Mouse (Mus musculus) urinary bladder, postnatal 10 days (tissue): ENCODE measurements around the gene 9330182L06Rik.

ENCODE experiments used
- DNase-seq: peaks from one replicate; pipeline ENCODE4 v3.0.0; 2022; ENCODE audit warnings: low spot score

Gene 9330182L06Rik

DNA sequence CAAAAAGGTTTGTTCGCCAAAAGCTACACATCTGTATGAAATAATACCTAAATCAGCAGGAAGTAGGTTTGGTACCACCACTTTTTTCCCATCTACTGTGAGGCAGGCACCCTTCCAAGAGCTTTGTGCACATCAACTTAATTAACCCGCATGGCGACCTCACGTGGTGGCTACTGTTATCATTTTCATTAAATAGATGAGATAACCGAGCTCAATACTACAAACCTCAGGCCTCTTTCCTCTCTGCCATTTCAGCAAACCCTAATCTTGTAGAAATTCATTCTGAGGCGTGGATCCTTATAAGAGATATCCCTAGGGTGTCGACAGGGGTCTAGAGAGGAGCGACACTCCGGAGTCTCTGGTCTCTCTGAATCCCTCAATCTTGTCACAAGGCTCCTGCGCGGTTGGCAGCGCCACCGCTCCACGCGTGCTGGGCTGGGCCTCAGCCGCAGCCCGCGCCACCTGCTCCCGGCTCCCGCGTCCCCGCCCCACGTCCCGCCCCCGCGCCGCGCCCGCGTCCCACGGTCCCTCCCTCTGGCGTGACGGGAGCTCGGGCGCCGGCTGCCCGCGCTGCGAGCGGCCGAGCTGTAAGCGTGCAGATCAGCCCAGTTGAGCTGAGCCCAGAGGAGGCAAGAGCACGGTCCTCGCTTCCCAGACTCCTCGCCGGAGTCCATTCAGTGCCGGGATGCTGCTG, at the start of gene 9330182L06Rik:
Gene 9330182L06Rik, plus strand, starts transcription at position 533 of the 694 bp plus-strand sequence.
- no peak for DNase-seq

DNA sequence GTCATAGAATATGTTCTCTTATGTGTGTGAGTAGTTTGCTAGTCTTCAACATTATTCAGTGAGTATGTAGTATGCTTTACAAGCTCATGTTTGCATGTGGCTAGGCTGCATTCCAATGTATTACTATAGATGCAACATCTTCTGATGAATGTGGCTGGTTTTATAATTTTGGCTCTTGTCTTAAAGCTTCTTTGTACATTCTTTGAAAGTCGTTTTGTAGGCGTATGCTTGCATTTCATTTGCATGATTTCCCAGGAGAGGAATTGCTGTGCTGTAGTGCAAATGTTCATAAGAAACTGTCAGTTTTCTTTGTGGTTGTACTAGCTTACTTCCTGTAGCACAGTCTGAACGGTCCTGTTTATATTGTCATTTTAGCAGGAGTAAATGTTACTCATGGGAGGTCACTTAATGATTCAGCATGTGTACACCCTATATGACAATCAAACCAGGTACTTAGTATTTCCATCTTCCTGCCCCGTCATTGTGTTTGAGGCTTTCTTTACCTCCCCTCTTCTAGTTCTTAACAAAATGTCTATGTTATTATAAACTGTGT, 38.4 kb upstream of the 9330182L06Rik start:
- DNase-seq: no peak

DNA sequence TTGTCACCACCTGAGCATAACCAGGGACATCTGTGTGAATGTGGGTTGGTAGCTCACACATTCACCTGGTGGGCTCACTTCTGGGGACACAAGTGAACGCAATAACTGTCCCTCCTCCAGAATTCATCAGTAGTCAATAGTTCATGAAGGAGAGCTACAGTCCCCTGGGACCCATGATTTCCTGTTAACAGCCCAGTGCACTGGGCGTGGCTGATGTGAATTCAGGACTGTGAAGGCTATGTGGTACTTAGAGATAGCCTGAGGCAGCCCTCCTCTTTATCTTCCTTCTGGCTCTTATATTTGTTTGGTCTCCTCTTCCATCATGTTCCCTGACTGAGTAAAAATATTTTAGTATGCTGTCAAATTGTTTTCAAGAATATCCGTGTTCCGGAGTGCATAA, 1.6 kb upstream of the 9330182L06Rik start:
- no peak for DNase-seq

DNA sequence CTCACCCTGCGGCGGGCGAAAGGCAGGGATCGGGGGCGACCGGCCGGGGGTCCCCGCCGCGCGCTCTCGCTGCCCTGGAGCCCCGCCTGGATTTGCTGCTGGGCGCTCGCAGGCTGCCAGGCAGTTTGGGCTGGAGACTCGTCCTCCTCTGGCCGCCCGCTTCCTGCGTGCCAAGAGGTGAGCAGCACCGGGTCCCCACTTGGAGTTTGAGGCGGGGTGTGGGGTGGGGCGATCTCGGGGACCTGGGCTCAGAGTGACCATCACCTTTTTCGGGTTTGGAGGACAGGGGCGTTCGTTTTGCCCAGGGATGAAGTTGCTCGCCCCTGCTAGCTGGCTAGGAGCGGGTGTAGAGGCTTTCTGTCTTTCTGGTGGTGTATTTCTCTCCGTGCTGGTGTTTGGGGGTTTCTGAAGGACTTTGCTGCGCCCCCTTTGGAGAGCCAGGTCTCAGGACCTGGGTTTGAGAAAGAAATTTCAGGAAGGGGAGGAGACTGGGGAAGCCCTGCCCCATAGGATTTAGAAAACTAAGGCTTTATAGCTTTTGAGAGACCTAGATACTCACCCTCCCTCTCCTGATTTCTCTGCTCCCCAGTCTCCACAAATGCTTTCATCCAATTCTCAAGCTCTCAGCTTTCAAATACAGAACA, 484 bp downstream of the 9330182L06Rik start:
- DNase-seq: no peak

DNA sequence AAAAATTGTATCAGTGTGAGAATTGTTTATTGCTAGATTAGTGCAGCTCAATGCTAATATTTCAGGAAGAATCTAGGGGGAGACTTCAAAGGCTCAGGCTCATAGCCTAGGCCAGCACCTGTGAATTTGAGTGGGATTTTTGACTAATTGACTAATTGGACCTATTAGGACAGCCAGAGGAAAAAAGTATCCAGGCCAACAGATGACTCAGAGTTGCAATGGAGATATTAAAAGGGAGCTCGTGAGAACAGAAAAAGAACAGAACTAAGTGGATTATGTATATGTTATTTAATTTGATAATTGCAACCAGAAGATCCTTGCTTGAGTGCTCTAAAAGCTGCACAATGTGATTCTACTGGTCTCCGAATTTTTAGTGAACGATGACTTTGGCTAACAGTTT, 3.7 kb downstream of the 9330182L06Rik start:
- no peak for DNase-seq

DNA sequence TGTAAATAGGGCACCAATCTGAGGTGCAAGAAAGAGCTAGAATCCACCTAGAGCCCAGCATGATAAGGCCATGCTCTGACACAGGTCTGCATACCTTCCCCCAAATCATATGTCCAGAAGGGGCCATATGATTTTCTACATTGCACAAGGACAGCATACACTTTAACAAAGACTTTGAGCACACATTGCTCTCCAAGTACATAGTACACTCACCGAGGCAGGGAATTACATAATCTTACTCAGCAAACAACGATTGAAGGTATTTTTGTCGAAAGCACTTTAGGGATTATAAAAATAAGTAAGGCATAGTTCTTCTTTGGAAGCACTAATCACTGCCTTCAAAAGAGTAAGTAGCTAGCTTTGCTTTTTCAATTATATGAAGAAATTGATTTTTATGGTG, 7.1 kb downstream of the 9330182L06Rik start:
- DNase-seq: no peak

DNA sequence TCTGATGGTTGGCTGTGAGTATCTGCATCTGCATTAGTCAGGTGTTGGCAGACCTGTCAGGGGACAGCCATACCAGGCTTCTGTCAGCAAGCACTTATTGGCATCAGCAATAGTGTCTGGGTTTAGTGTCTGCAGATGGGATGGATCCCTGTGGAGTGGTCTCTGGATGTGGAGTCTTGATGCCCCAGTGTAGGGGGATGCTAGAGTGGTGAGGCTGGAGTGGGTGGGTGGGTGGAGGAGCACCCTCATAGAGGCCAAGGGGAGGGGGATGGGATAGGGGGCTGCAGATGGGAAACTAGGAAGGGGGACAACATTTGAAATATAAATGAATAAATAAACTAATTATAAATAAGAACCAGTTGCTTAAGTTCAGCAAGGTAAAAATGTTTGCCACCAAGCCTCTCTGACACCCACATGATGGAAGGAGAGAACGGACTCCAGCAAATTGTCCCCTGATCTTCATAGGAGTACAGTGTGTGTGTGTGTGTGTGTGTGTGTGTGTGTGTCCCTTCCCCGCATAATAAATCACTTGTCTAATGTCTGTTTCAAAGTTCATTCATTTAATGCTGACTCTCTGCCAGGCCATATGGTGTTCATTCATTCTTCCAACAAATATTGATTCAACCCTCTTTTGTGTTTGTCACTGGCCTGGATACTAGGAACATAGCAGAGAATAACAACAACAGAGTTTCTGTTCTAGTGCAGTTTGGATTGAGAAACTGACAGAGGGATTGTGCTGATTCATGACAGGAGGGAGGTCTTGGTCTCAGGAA, 30.0 kb downstream of the 9330182L06Rik start:
- DNase-seq: no peak

DNA sequence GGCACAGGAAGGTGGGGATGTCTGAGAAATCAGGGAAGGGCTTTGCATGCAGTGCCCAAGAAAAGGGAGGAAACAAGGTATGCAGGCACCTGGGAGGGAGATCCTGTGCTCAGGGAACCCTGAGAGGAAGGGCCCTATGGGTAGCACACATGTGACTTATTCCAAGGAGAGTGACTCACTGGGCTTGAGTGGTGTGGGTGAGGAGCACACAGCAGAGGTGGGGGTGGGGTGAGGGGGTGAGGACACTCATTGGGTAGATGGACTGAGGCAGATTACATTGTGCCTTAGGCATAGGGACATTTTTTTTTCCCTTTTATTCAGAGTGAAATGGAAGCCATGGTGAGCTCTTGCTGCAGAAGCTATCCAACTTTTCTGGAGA, 30.6 kb downstream of the 9330182L06Rik start:
- DNase-seq: no peak

DNA sequence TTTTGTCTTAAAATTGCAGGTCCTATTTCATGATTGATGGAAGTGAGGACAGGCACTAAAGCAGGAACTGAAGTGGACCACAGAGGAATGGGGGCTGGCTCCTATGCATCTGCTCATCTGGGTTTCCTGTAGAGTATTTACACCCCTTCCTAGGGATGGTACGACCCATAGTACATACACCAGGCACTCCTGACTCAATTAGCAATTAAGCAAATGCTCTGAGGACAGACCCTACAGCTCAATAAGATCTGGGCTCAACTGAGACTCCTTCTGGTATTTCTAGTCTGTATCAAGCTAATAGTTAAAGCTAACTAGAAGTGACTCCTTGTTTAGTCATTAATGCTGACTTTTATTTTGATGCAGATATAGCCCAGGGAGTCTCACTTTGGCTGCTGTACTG, 60.9 kb downstream of the 9330182L06Rik start:
- no peak for DNase-seq

DNA sequence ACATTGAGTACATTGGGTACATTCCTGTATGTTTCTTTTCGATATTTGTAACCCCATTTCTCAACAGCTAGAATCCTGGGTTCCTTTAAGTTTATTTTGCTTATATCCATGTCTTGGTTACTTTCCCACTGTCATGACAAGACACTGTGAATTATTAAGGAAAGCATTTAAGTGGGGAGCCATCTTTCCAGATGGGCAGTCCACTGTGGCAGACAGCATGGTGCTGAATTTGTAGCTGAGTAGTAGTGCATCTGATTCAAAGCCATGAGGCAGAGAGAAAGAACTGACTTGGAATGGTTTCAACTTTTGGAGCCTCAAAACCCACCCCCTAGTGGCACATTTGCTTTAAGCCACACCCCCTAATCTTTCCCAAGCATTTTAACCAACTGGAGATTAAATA, 61.6 kb downstream of the 9330182L06Rik start:
- no peak for DNase-seq

DNA sequence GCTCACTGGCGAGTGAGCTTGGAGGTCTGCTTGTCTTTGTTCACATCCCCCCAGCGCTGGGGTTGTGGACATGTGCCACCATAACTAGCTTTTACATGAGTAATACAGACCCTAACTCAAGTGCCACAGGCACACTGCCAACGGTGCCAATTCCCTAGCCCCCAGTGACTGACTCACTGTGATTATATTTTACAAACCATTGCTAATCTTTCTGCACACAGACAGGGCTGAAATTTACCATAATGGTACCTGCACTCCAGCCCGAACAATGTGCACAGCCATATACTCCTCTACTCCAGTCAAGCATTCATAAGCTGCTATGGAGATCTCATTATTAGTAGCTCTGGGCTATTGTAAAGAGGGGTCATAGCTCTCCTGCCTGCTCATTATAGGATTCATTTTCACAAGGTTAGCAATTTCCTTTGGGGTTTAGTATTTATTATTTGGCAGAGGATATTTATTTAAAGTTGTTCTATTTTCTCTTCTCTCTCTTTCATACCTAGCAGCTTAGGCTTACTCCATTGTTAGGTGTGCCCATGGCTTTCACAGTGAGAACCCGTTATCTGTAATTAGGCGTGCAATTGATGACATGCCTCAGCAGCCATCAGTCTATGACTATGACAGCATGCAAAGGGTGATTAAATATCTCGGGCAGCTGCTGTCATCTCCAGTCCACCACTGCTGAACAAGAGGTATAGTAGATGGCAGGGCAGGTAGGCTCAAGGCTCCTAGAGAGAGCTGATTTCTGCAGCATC, 73.0 kb downstream of the 9330182L06Rik start:
- no peak for DNase-seq

DNA sequence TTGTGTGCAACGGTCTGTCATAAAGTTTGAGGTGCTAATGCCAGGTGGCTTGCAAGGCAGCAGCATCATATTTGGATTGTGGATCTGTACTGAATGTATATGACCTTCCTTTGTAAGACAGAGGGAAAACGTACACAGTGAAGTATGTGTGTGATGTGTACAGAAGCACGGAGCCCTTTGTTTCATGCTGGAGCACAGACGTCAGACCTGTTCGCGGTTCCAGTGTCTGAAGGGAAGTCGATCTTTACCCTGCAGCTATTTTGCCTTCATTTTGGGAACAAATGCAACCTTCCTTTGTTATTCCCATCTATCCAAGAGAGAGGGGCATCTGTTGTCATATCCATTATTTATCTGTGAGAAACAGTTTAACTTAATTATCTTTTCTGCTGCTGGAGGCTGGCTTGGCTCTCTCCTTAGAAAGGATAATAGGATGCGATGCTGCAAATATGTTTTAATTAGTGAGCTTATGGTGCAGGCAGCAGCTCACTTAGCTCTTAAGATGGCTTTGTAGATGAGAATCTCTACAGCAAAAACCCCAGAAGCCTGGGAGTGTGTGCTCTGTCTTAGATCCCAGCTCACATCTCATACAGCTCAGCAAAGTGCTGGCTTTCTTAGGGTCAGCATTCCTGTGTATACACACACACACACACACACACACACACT, 73.7 kb downstream of the 9330182L06Rik start:
- no peak for DNase-seq

DNA sequence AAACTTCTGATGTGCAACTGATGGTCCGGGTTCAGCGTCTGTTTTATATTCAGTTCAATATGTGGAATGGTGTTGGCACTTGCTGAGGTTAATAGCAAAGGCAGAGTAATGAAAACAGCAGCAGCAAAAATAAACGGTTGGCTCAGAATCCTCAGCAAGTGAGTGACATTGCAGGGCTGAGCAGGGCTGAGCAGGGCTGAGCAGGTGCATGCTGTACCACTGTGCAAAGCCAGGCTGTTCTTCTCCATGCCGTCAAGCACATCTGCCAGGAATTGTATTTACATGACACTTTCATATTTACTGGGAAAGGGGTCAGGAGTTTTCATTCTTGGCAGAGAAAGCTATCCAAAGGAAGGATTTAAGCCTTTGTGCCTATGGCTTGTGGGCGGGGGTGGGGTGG, 78.7 kb downstream of the 9330182L06Rik start:
- DNase-seq: no peak

DNA sequence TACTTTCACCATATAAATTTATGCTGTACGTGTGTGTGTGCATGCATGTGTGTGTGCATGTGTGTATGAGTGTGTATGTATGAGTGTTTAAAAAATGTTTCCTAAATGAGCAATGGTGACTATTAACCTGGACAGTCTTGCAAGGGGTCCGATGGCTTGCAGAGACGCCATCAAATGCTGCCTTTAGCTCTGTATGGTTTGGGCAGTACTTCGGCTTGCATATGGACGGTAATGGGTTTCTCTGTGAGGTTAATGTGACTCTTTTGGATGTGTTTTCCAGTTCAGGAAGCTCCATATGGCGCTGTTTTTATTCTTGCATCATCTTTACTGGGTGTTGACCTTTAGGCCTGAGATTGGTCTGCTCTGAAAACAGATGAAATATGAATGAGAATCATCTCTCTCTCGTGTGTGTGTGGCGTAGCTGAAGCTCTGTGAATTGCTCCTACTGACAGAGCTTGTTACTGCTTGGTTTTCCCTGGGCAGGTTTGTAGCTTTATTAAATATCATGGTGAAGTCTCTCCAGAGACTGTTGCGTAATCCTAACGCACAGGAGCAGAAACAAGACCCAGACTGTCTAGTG, 79.2 kb downstream of the 9330182L06Rik start:
- DNase-seq: no peak

DNA sequence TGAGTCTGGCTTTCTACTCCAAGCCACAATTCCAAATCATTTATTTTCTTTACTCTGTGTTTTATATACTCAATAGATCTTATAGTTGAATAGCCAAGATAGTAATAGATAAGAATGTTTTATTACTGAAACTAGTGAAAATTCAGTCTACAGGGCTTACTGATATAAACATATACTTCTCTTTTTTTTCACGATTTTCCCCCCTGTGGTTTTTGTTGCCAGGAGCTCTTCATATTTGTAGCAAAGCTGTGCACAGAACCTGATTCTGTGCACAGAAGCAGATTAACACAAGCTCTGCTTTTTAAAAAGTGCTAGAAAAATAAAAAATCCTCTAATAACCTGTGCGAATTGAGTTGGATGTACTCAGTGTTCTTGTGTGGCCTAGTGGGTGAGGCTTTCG, 79.7 kb downstream of the 9330182L06Rik start:
- DNase-seq: no peak

DNA sequence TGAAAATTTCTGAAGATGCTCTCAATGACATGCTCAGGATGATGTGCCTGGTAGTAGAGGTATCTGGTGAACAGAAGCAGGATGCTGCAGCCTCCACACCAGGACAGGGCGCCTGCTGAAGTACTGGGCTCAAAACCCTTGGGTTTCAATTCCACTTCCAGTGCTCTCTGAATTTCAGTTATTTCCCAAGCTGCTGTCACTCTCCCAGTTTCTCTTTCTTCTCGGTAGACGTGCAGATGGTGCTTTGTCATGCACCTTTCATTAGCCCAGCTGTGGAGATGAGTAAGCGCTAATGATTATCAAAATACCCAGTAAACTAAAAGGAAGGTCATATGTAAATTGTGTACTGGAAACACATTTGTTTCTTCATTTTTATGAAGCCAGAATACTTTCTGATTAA, 80.6 kb downstream of the 9330182L06Rik start:
- no peak for DNase-seq

DNA sequence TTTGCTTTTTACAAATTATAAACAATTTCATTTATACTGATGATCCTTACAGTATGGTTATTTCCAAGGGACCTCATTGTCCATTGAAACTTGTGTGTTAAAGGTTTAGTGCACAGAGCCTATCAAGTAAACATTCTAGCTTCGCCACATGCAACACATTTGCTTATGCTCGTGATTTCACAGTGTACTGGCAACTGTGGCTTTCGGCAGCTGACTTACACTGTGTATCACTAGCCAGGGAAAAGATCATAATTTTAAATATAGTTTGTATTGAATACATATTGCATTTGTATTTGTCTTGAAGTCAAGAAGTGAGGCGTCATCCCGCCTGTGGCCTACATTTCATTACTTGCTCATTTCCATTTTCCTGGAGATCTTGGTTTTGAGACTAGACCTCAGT, 86.2 kb downstream of the 9330182L06Rik start:
- DNase-seq: no peak

DNA sequence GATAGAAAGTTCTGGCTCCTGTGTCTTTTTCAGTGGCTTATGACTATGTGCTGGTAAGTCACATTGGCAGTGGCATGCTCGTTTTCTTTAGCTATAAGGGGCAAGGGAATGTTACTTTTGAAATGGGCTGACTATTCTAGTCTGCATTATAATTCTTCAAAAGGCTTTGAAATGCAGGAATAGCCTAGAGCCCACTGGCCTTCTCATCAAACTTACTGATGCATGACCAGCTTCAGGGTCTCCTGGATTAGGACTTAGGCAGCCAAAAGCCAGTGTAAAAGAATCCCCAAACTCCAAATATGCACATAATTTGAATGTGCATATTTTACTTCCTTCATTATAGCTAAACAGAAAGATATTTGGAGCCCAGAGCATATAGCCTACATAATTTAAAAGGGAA, 86.7 kb downstream of the 9330182L06Rik start:
- DNase-seq: no peak

DNA sequence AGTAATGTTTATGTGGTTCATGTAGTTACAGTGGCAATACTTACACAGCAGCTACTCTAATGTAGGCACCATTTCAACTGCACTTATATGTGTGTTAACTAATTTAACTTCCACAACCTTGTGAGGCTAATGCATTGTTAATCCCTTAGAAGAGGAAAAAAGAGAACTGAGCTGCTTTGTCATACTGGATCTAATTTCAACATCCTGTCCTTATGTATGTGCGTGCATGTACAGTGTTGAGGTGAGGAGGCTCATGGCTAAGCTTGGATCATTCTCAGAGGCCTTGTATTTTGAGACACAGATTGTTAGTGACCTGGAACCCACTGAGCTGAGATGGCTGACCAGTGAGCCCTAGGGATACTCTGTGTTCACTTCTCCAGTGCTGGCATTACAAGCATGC, 88.3 kb downstream of the 9330182L06Rik start:
- DNase-seq: no peak

DNA sequence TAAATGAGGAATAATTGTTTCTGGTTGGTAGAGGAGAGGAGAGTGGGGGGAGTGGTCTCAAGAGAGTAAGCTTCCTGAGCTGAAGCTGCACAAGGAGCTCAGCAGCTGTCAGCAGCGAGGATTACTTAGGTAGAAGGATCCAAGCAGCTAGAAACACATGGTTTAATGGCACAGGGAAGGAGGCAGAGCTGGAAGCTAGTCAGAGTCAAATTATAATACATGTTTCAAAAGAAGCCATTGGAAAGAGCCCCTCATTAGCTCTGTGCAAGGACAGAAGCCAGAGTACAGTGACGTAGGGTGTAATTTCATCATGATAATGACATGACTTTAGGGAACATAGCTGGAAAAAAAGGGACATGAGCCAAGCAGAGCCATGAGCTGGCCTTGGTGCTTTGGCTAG, 92.2 kb downstream of the 9330182L06Rik start:
- DNase-seq: no peak

DNA sequence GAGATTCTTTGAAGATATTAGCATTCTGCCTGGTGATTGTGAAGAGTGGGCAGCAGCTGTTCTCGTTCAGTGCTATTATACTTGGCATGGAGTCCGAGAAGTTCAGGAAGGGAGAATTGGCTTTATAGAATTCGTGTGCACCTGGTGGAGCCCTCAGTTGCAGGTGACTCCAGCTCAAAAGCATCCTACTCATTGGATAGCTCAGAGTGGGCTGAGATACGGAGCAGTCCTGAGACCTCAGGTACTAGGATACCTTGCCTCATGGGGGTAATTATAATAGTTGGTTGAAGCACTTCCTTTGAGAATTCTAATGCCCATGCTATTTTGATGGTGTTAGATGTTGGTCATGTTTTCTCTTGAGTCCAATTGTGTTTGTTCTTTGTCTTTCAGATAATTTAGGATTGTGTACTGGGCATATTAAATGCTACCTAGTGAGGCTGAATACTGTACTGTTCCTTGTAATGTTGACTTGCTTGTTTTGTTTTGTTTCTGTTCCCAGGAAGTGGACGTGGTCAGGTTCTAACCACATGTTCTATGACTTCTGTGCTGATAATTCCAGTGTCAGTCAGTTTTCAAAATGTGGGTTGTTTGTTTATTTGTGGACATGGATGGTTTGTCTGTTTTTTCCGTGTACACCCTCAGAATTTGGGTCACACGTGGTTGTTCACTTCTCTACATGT, 96.2 kb downstream of the 9330182L06Rik start:
- no peak for DNase-seq
